Mouse (Mus musculus): ENCODE data around the gene Celf5.

Celf5 gene

DNA sequence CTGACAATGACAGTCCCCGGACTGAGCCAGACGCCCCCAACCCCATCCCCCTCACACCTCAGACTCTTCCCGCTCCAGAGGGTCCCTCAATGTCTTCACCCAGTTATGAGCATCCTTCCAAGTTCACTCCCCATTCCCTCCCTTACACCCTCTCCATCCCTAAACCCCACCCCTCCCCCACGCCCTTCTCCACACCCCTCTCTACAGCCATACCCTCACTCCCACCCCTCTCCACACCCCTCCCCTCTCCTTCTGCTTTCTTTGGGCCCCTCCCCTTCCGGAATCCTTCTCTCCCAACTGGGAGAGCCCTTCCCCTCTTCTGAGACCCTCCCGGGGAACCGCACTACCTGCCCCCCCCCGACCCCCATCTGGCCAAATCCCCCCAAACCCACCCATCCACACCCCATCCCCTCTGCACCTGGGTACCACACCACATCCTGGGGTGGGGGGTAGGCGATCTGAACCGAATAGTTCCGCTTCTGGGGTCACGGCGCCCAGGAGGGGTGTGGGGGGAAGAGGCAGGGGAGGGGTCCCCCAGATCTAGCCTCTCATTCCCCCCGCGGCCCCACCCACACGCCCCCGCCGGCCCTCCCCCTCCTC, 10.0 kb downstream of the Celf5 start:
- no peak for DNase-seq (ENCODE audit: low read depth)

DNA sequence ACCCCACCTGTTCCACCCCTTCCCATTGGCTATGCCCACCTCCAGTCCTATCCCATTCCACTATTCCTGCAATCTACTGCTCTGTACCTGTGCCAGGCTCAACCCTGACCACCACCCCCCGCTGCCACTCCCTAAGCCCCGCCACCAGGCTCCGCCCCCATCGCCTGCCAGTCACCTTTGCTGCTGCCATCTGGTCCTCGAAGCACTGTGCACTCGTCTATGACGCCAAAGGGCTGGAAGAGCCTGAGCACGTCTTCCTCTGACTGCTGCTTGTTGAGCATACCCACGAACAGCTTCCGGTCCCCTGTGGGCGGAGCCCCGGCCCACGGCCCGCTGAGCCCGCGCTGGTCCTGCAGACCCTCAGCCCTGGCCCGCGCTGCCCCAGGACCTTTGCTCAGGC, 12.1 kb downstream of the Celf5 start:
- DNase-seq (ENCODE audit: low read depth), result no peak

- DNase-seq (ENCODE audit: low read depth), result no peak
These were observed 13.3 kb downstream of the Celf5 start for GRCm38 (mm10) chr10:81469253-81469652.

DNA sequence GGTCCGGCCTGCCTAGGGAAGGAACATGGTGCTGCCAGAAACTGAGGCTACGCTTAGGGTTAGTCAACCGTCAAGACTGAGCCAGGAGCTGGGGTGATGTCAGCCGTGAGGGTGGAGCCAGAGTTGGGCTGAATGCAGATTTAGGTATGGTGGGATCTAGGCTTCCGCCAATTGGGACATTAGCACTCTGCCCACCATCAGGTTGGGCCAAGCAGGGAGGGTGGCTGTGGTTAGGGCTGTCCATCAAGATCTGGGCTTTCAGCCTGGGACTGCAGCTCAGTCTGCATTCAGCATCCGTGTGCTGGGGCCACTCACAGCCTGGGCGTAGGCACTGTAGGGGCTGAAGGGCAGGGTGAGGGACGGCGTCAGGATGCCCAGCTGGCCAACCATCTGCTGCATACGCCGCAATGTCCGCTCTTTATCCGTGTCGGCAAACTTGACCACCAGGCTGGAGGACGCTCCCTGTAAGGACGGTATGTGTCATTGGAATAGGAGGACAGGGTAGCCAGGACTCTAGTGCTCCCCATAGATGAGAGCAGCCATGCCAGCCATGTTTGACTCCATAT, 14.8 kb downstream of the Celf5 start:
- no peak for DNase-seq (ENCODE audit: low read depth)

DNA sequence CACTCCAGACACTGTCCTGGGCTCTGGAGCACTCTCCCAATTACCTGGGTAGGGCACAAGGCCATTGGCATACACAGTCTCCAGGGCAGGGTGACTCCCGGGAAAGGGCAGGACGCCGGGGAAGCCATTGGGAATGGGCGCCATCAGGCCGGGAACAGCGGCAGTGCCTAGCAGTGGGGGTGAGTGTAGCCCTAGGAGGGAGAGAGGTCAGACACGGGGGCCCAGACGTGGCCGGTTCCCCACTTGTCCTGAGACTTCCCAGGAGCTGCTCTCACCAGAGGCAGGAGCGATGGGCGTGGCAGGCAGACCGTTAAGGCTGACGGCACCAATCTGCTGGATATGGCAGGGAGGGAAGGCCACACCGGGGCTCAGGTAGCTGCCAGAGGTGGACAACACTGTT, 15.6 kb downstream of the Celf5 start:
- DNase-seq (ENCODE audit: low read depth), result no peak

DNA sequence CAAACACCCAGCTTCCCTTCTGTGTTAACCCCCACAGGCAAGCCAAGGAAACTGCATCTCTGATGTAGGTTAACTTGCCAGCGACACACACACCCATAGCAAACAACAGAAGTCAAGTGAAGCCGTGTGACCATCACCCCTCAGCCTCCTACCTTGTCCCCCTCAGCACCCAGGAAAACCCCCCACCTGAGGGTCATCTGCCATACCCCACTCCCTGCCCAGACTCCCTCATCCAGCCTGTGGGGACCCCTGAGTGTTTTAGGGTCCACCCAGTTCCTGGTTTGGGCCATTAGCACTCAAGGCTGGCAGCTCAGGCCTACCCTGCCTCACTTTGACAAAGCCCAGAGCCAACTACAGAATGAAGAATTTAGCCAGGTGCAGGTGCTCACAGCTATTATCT, 16.4 kb downstream of the Celf5 start:
- DNase-seq (ENCODE audit: low read depth), result no peak

DNA sequence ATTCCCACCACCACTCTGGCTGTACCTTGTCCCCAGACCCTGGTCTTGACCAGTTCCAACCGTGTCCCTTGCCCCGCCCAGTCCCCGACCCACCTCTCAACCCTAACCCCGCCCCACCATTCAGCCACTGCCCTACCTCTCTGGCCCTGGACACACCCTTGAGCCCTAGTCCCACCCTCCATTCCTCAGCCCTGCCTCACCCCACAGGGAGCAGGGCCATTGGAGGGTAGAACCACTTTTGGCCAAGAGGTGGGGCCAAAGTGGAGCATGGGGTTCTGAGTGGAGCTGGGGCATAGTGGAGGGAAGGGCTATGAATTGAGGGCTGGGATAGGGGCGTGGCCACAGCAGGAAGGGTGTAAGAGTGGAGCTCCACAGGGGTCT, 17.3 kb downstream of the Celf5 start:
- no peak for DNase-seq (ENCODE audit: low read depth)

- DNase-seq (ENCODE audit: low read depth), result peak; percentile 54
These were observed 17.9 kb downstream of the Celf5 start for GRCm38 (mm10) chr10:81464405-81465264.

GRCm38 (mm10) chr10:81463531-81463930, 19.0 kb downstream of the Celf5 start:
- DNase-seq (ENCODE audit: low read depth), result no peak

GRCm38 (mm10) chr10:81462917-81463316, 19.6 kb downstream of the Celf5 start:
- DNase-seq (ENCODE audit: low read depth), result no peak

DNA sequence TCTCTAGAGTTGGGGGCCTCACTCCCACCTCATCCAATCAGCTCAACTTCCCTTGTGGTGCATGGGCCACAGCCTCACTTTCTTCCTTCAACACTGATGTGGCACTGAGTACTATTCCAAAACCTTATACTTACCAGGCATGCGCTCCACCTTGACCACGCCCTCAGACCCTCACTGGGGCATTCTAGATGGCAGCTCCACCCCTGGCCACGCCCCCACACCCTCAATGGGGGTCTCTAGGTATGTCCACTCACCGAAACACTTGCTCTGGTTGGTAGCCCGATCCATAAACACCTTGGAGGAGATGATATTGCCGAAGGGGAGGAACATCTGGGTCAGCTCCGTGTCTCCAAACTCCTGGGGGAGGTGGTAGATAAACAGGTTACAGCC, 20.1 kb downstream of the Celf5 start:
- no peak for DNase-seq (ENCODE audit: low read depth)

DNA sequence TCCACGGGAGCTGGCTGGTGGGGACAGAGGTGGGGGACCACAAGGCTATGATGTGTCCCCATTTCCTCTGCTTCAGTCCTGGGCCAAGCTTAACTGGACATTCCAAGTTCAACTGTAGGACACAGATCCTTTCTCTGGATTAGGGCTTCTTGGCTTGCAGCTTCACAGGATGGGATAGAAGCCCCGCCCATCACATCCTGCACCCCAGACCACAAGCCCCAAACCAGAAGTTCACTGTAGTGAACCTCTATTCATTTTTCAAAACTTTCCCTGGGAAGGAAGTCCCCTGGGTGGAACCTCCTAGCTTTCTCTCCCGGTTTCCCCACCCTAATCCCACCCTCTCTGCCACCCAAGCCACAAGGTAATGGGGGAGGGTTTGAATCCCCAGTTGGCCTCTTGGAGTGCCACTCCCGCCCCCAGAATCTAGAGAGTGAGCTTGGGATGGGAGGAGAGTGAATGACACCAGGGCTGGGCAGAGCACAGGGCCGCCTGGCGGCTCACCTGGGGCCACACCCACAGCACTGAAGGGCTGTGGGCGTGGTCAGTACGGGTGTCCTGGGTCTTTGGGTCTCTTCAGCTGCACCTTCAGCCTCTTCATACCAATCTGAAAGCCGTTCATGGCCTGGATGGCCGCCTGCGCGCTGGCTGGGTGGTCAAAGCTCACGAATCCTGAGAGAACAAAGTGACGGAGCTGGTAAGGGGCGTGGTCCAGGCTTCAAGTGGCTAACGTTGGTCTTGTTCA, 20.7 kb downstream of the Celf5 start:
- no peak for DNase-seq (ENCODE audit: low read depth)

DNA sequence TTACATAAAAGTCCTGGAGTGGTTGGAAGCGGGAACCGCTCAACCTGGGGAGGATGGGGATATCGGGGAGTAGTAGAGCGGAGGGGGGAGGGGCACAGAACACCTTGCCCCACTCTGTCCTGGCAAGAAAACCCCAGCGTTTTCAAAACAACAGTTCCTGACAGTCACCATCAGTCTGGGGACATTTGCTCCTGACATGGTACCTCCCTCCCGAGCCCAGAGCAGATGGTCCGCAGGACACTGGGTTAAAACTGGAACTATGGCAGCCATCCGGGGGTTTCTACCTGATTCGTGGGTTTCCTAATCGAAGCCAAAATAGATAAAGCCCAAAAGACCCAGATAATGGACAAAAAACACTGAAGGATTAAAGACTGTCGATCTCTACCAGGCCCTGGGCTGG, 21.6 kb downstream of the Celf5 start:
- DNase-seq (ENCODE audit: low read depth), result no peak

DNA sequence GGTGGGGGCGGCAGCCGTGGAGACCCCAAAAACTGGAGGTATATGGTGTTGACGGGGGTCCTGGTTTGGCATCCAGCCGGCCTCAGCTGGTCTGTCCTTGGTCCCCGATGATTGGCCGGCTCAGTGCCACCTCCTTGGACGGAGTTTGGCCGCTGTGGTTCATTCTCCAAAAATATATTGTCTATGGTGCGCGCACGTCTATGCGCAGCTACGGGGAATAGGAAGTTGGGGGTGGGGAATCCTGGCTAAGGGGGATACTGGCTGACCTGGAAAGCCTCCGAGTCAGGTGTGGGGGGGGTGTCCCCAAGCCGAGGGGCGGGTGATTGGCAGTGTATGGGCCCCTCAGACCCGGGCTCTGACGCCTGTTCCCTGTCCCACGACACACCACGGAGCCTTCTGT, 22.0 kb downstream of the Celf5 start:
- DNase-seq (ENCODE audit: low read depth), result no peak

DNA sequence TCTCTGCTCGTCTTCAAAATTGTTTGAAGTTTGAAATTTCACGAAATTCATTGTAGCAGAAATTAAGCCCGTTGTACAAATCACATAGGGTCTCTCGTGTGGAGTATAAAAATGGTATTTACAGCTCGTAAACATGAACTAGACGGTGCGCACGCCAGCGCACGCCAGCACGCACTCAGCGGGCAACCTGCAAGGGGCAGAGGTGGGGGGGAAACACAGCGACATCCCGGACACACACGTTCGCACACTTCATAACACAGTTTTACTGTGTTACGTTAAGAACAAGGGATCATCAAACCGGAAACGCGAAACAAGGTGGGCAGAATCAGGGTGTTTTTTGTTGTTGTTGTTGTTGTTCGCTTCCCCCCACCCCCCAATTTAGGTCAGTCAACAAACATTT, 23.1 kb downstream of the Celf5 start:
- DNase-seq (ENCODE audit: low read depth), result no peak

GRCm38 (mm10) chr10:81458267-81458666, 24.2 kb downstream of the Celf5 start:
- no peak for DNase-seq (ENCODE audit: low read depth)

GRCm38 (mm10) chr10:81457624-81458023, 24.9 kb downstream of the Celf5 start:
- DNase-seq (ENCODE audit: low read depth), result no peak

DNA sequence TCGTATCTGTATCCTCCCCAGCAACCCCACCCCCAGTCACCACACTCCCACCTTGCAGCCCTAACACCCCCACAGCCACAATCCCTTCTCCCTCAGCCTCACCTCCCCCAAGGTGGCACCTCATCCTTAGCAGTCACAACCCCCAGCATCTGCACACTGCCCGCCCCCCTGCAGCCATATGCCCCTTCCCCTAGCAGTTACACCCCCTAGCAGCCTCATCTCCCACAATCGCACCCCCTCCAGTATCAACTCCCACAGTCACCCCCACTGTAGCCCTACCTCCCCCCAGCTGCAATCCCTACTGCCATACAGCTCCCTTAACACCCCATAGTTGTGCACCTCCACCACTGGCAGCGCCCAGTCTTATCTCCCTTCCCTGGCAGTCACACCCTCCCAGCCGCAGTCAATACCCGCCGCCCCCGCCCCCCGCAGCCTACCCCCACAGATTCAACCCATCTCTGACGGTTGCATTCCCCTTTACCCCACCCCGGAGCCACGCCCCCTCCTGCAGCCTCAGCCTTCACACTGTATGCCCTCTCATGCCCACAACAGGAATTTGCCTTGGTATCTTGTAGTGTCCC, 25.4 kb downstream of the Celf5 start:
- no peak for DNase-seq (ENCODE audit: low read depth)

GRCm38 (mm10) chr10:81455181-81455895, 27.2 kb downstream of the Celf5 start, which contains the start of gene Nfic:
Gene Nfic, minus strand, starts transcription at chr10:81455635.
- no peak for DNase-seq (ENCODE audit: low read depth)

GRCm38 (mm10) chr10:81454106-81454505, 28.4 kb downstream of the Celf5 start:
- DNase-seq (ENCODE audit: low read depth), result no peak

DNA sequence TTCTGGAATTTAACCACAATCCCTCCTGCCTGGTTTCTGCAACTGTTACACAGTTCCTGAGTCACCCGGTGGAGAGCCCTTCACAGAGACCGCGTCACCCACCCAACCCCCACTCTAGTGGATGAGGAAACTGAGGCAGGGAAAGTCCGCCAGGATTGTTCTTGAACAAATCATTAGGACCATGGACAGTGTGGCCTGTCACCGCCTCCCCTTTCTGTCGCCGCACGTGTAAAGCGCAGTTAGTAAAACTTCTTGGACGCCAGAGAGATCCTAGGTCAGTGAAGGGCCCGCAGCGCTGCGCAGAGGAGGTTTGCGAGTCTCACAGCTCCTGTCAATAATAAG, 29.6 kb downstream of the Celf5 start:
- DNase-seq (ENCODE audit: low read depth), result no peak
